Mouse (Mus musculus) cortical plate, adult 2 months (tissue): ENCODE results near the gene Rgs6.

Source experiments
- CTCF ChIP-seq: fragments of 200-500 bp; IDR thresholded peaks from 2 replicates; pipeline ENCODE4 v1.5.1; 2011; ENCODE audit warnings: mild to moderate bottlenecking, control low read depth, low read length; ENCODE audit not compliant: insufficient read depth; ENCODE audit errors: extremely low read depth
- POLR2A ChIP-seq: fragments of 200-500 bp; IDR thresholded peaks from 2 replicates; pipeline ENCODE4 v1.6.1; 2011; ENCODE audit warnings: mild to moderate bottlenecking, low read length, control low read depth; ENCODE audit not compliant: insufficient read depth; ENCODE audit errors: extremely low read depth

DNA sequence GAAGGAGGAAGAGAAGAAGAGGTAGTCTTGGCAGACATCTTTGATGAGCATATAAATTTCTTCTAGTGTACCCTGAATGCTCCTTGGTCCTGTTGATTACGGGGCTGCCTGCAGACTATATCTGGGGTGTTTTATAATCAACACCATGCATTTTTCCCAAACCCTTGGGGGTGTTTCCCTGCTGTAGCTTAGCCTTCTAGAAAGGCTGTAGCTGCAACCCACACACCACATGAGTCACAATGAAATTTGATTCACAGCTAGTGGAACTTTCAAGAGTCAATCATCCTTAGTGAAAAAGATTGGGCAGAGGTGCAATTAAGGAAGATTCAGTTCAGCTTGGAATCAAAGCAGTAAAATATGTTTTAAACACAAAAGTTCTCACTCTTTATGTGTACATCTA is 15.4 kb upstream of the Rgs6 start:
- no peak for TF ChIP-seq CTCF
- TF ChIP-seq POLR2A = no peak
